Mouse (Mus musculus) embryonic facial prominence, embryonic 11.5 days (tissue): ENCODE data around the gene Ank3. TPM values are rescaled to one million over a fixed set of nuclear protein-coding genes. Genes with fewer than 3 reads are reported as not detected.
A peak's percentile ranks its signal among the peaks of the same experiment; 100 is the strongest.

ENCODE experiments used
- ATAC-seq: fragments of 200-750 bp; cut with Nextera tagmentation; replicated peaks from 2 replicates; pipeline ENCODE4 v1.8.0; 2017; ENCODE audit warnings: low read depth; ENCODE audit not compliant: insufficient number of reproducible peaks, low FRiP score, low TSS enrichment
- DNase-seq: peaks from one replicate; pipeline ENCODE4 v3.0.0-alpha.2; 2015; ENCODE audit warnings: low spot score
- H3K27ac ChIP-seq: fragments of 300-500 bp; sonication (generic); replicated peaks from 2 replicates; pipeline ENCODE4 v1.5.1; 2014; ENCODE audit warnings: mild to moderate bottlenecking, low read depth, low read length, control low read depth
- H3K27me3 ChIP-seq: fragments of 300-500 bp; sonication (generic); 2 replicates; pipeline ENCODE4 v1.6.1; 2014; ENCODE audit warnings: mild to moderate bottlenecking, low read length, moderate library complexity, mixed read lengths; ENCODE audit not compliant: control insufficient read depth, insufficient read depth
- H3K36me3 ChIP-seq: fragments of 300-500 bp; sonication (generic); replicated peaks from 2 replicates; pipeline ENCODE4 v1.6.1; 2014; ENCODE audit warnings: low read depth, mild to moderate bottlenecking, low read length, moderate library complexity, mixed read lengths; ENCODE audit not compliant: control insufficient read depth, insufficient read depth
- H3K4me1 ChIP-seq: fragments of 300-500 bp; sonication (generic); 2 replicates; pipeline ENCODE4 v1.6.1; 2014; ENCODE audit warnings: low read length, mixed read lengths; ENCODE audit not compliant: control insufficient read depth, insufficient read depth
- H3K4me2 ChIP-seq: fragments of 300-500 bp; sonication (generic); 2 replicates; pipeline ENCODE4 v1.6.1; 2014; ENCODE audit warnings: low read depth, mild to moderate bottlenecking, control low read depth, low read length, moderate library complexity
- H3K4me3 ChIP-seq: fragments of 300-500 bp; sonication (generic); 2 replicates; pipeline ENCODE4 v1.5.1; 2014; ENCODE audit warnings: low read depth, low read length, control low read depth
- H3K9ac ChIP-seq: fragments of 300-500 bp; sonication (generic); replicated peaks from 2 replicates; pipeline ENCODE4 v1.6.1; 2014; ENCODE audit warnings: mild to moderate bottlenecking, control low read depth, low read length
- H3K9me3 ChIP-seq: fragments of 300-500 bp; sonication (generic); replicated peaks from 2 replicates; pipeline ENCODE4 v1.6.1; 2016; ENCODE audit warnings: mild to moderate bottlenecking, low read length, inconsistent platforms, mixed read lengths; ENCODE audit not compliant: control insufficient read depth
- WGBS: fragments of 180-500 bp; shearing (Covaris S2); extraction: QIAGEN DNeasy Blood & Tissue Kit; methylation state at CpG from one replicate; pipeline ENCODE4 v1.1.7; 2014; 5-methylcytosine and 5-hydroxymethylcytosine counted together
- polyA plus RNA-seq: library from polyadenylated mRNA; unstranded; fragments of >200 nt; fragmentation: Nextera tagmentation; extraction: Ambion mirVana; gene quantifications from 2 replicates; pipeline ENCODE4 v1.2.1, GENCODE M21; 2014

Gene Ank3
- polyA plus RNA-seq, 1 experiment from 2014 or later = 32.5 TPM

GRCm38 (mm10) chr10:69736241-69736640, 337.7 kb downstream of the Ank3 start:
- Histone ChIP-seq H3K9ac (no peak overlapping the region), H3K4me1 (no peaks in the 10 kb centered on the region), H3K27ac (no peak overlapping the region), H3K4me3 (no peak overlapping the region), H3K9me3 (no peaks in the 10 kb centered on the region), H3K36me3 (no peaks in the 10 kb centered on the region), H3K27me3 (no peaks in the 10 kb centered on the region), H3K4me2 (no peak overlapping the region)
- 57% methylated on average over 7 of the region's 7 CpGs for WGBS
- DNase-seq (no peak), ATAC-seq (no peak)

DNA sequence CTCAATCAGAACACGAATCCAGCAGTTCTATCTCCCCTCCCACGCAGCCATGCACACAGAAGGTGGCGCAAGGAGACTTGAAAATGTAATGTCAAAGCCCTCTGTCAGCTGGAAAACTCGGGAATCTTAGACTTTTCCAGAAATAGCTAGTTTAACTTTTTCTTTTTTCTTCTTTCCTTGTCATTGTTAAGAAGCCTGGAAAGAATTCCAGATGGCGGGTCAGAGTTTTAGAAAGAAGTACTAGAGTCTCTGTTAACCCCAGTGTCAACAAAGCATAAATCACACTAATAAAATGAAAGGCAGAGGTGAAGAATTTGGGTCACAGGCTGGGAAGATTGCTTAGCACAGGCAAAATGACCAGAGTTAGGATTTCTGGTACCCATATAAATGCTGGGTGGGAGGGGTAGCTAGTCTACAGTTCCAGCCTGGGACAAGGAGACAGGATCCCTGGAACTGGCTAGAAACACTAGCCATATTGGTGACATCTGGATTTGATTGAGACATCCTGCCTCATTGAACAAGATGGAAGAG, 340.2 kb downstream of the Ank3 start:
- H3K4me3 ChIP-seq = no peak overlapping the region
- WGBS = 45% methylated on average over 5 of the region's 5 CpGs
- no peaks in the 10 kb centered on the region for H3K9me3 ChIP-seq
- no peak overlapping the region for H3K4me2 ChIP-seq
- DNase-seq (peak; percentile 76), ATAC-seq (no peak; the same call in 1 of the 2 replicates)
- no peaks in the 10 kb centered on the region for H3K4me1 ChIP-seq
- no peak overlapping the region for H3K9ac ChIP-seq
- no peaks in the 10 kb centered on the region for H3K27me3 ChIP-seq
- H3K27ac ChIP-seq = peak overlapping the region; percentile 35; the same call in 1 of the 2 replicates
- H3K36me3 ChIP-seq = no peaks in the 10 kb centered on the region

DNA sequence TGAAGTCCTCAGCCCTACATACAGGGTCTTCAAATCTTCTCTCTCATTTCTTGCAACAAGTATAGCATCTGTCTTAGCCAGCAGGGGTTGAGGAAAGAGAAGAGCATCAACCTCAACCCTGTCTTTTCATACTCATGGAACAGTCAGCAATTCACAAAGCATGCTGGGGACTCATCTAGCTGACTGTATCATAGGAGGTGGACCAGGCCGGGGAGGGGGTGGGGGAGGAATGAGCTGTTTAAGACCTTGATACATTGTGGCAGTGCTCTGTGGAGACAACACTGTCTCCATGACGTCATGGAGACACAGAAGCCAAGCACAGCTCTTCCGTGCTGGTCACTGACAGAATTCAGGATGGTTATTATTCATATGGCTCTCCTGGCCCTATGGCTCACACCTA, 344.0 kb downstream of the Ank3 start:
- 75% methylated on average over 3 of the region's 3 CpGs for WGBS
- no peaks in the 10 kb centered on the region for H3K27me3 ChIP-seq
- no peak for DNase-seq
- H3K36me3 ChIP-seq = no peaks in the 10 kb centered on the region
- no peaks in the 10 kb centered on the region for H3K9me3 ChIP-seq
- ATAC-seq = no peak
- no peak overlapping the region for H3K9ac ChIP-seq
- H3K4me2 ChIP-seq = no peak overlapping the region
- no peaks in the 10 kb centered on the region for H3K4me1 ChIP-seq
- H3K4me3 ChIP-seq = no peak overlapping the region
- H3K27ac ChIP-seq = no peak overlapping the region

GRCm38 (mm10) chr10:69744181-69744580, 345.6 kb downstream of the Ank3 start:
- Histone ChIP-seq H3K4me3 (no peak overlapping the region), H3K4me2 (no peak overlapping the region), H3K27me3 (no peaks in the 10 kb centered on the region), H3K4me1 (no peaks in the 10 kb centered on the region), H3K9me3 (no peaks in the 10 kb centered on the region), H3K9ac (no peak overlapping the region), H3K27ac (no peak overlapping the region), H3K36me3 (no peaks in the 10 kb centered on the region)
- DNase-seq (no peak), ATAC-seq (no peak)
- WGBS = 53% methylated on average over 8 of the region's 8 CpGs

GRCm38 (mm10) chr10:69744871-69745270, 346.3 kb downstream of the Ank3 start:
- H3K36me3 ChIP-seq = no peaks in the 10 kb centered on the region
- no peaks in the 10 kb centered on the region for H3K4me1 ChIP-seq
- ATAC-seq (no peak), DNase-seq (no peak)
- no peak overlapping the region for H3K9ac ChIP-seq
- no peak overlapping the region for H3K4me3 ChIP-seq
- H3K4me2 ChIP-seq = no peak overlapping the region
- no peaks in the 10 kb centered on the region for H3K9me3 ChIP-seq
- H3K27ac ChIP-seq = no peak overlapping the region; the same call in 1 of the 2 replicates
- no peaks in the 10 kb centered on the region for H3K27me3 ChIP-seq
- WGBS = 68% methylated on average over 5 of the region's 5 CpGs

DNA sequence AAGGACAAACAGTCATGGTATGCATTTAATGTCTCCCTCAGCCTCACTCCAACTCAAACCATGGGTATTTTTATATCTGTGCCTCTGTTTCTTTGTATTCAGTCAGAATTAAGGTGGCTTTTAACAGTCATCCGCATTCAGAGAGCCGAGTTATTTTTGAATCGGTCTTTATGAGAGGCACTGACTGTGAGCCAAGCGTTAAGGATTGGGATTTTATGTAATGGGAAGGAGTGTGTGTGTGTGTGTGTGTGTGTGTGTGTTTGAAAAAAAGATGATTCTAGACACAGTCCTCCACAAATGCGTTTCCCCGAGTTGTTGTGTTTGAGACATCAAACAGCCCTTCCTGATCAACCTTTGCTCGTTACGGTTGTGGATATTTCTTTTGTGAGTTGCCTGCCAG, 347.7 kb downstream of the Ank3 start:
- ATAC-seq (no peak), DNase-seq (no peak)
- Histone ChIP-seq H3K9me3 (no peaks in the 10 kb centered on the region), H3K36me3 (no peaks in the 10 kb centered on the region), H3K4me1 (no peaks in the 10 kb centered on the region), H3K9ac (no peak overlapping the region), H3K4me3 (no peak overlapping the region), H3K27ac (no peak overlapping the region), H3K27me3 (no peaks in the 10 kb centered on the region), H3K4me2 (no peak overlapping the region)
- 83% methylated on average over 8 of the region's 8 CpGs for WGBS

GRCm38 (mm10) chr10:69746730-69747129, 348.2 kb downstream of the Ank3 start:
- Histone ChIP-seq H3K36me3 (no peaks in the 10 kb centered on the region), H3K4me2 (no peak overlapping the region), H3K9me3 (no peaks in the 10 kb centered on the region), H3K4me1 (no peaks in the 10 kb centered on the region), H3K4me3 (no peak overlapping the region), H3K27me3 (no peaks in the 10 kb centered on the region), H3K9ac (no peak overlapping the region), H3K27ac (no peak overlapping the region)
- ATAC-seq = peak; percentile 44; the same call in 1 of the 2 replicates
- no peak for DNase-seq
- WGBS = 55% methylated on average over 5 of the region's 5 CpGs

DNA sequence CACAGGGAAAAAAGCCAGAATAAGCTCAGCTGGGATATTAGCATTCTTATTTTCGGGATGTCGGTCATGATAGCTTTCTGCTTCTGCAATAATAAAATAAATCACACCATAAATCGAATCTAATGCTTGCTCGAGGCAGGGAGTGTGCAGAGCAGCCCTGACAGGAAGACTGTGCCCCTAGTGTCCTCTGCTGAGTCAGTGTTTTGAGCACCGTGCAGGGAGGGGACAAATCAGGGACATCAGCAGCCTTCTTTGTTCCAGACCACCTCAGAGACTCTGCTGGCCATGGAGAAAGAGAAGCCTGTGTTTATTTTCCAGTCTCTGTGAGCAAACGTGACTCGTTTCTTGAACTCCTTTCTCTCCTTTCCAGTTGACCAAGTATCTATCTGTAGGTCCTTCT, 352.8 kb downstream of the Ank3 start:
- no peaks in the 10 kb centered on the region for H3K4me1 ChIP-seq
- ATAC-seq (no peak), DNase-seq (no peak)
- no peak overlapping the region for H3K4me3 ChIP-seq
- H3K27ac ChIP-seq = no peak overlapping the region
- H3K4me2 ChIP-seq = no peak overlapping the region
- H3K27me3 ChIP-seq = no peaks in the 10 kb centered on the region
- H3K9ac ChIP-seq = no peak overlapping the region
- no peaks in the 10 kb centered on the region for H3K36me3 ChIP-seq
- H3K9me3 ChIP-seq = no peaks in the 10 kb centered on the region
- WGBS = 41% methylated on average over 7 of the region's 7 CpGs
